Mouse (Mus musculus): ENCODE measurements around the gene Ppp2r1a.

Ppp2r1a gene

DNA sequence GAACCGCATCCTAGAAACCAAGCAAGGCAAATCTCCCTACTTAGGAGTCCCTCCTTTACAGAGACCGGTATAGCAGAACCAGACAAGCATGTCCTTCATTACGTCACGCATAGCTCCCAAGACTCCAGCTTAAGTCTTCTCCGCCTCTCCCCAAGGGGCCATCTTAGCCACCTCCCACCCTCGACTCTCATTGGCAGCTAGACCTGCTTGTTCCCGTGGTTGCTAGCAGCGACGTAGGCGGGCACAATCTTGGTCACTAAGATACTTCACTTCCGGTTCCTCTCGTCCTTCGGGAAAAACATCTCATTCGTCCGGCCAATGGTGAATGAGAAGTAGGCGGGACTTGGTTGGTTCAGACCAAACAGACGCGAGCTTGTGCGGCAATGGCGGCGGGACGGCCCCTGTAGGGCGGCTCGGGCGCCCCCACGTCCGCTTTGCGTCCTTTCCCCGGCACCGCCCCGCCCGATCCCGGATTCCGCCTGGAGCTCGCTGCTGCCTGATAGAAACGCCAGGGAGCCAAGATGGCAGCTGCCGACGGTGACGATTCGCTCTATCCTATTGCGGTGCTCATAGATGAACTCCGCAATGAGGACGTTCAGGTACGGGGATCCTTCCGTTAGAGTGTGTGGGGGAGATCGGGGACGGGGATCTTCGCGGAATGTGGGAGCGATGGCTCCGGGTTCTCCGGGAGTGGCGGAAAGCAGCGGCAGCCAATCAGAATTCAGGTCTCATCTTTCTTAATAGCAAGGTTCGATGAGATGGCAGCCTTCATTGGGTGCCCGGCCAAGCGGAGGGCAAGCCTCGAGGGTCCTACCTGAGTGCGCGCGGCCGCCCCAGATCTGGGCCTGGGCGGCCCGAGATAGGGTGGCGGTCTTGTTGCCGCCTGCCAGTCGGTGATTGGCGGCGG is at the start of gene Ppp2r1a:
TSS of gene Ppp2r1a (plus strand) at position 327 of the 907 bp plus-strand sequence.
- WGBS, result under 1% methylated on average over 69 of the region's 69 CpGs

DNA sequence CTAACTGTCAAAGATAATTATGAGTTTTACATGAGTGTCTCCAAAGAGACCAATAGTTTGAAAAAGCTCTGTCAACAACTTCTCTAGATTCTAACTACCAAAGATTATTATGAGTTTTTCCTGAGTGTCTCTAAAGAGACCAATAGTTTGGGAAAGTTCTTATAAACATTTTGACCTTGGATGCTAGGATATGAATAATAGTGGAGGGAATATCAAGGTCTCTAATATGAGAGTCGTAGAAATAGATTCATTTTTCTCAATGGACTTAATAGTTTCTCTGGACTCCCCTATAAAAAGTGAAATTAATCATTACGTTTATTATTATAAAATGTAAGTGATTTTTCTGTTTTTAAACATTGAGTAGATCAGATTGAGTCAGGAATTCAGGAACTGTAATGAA is 40.1 kb upstream of the Ppp2r1a start, which contains the start of gene Vmn1r231:
TSS of gene Vmn1r231 (minus strand) at position 101 of the 400 bp plus-strand sequence.
- WGBS, result 53% methylated on average over 2 of the region's 2 CpGs

DNA sequence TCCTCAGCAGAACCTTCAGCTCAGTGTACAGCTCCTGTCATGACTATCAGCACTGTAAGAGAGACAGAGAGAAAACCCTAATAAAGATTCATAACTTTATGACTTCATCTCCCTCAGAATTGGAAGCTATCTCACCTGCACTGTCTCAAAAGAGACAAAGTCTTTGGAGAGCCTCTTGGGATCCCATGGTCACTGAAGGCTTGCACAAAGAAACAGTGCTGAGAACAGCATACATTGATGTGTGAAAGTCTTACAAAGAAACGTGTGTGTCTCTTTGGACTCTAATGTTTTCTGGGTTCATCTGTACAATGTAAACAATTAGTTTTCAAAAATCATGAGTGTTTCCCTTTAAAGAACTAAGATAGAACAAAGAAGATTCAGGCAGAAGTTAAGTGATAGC is 25.5 kb upstream of the Ppp2r1a start, which contains the start of gene Vmn1r232:
TSS of gene Vmn1r232 (minus strand) at position 101 of the 400 bp plus-strand sequence.
- WGBS, result 48% methylated on average over 1 of the region's 1 CpGs

- WGBS, result 36% methylated on average over 3 of the region's 3 CpGs
These were observed 885 bp upstream of the Ppp2r1a start for GRCm38 (mm10) chr17:20944226-20944625.

GRCm38 (mm10) chr17:20946026-20946565 is 985 bp downstream of the Ppp2r1a start:
- WGBS, result 0% methylated on average over 13 of the region's 13 CpGs

- 96% methylated on average over 5 of the region's 5 CpGs for WGBS
These were observed 15.3 kb downstream of the Ppp2r1a start for GRCm38 (mm10) chr17:20960386-20960785.

- 90% methylated on average over 4 of the region's 4 CpGs for WGBS
These were observed 20.3 kb downstream of the Ppp2r1a start for GRCm38 (mm10) chr17:20965421-20965820.

DNA sequence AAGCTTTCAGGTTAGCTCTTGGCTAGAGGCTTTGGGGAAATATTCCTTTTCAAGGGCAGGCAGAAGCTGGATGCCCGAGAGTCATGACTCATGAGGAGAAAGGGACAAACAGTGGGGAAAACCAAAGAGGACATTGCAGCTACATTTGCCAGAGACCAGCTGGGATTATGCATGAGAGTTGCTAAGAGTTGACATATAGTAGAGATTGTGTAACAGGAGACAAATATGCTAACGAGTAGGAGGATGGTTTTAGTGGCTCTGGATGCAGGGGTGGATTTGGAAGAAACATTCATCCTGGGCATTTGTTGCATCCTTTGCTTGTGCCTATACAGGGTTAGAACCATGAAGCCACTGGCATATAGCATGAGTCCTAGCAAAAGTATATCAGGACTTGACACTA is 48.6 kb downstream of the Ppp2r1a start:
- WGBS, result 47% methylated on average over 2 of the region's 2 CpGs

GRCm38 (mm10) chr17:20996364-20996763 is 51.3 kb downstream of the Ppp2r1a start, which contains the start of gene Vmn1r233:
Gene Vmn1r233 (minus strand): TSS chr17:20996464.

DNA sequence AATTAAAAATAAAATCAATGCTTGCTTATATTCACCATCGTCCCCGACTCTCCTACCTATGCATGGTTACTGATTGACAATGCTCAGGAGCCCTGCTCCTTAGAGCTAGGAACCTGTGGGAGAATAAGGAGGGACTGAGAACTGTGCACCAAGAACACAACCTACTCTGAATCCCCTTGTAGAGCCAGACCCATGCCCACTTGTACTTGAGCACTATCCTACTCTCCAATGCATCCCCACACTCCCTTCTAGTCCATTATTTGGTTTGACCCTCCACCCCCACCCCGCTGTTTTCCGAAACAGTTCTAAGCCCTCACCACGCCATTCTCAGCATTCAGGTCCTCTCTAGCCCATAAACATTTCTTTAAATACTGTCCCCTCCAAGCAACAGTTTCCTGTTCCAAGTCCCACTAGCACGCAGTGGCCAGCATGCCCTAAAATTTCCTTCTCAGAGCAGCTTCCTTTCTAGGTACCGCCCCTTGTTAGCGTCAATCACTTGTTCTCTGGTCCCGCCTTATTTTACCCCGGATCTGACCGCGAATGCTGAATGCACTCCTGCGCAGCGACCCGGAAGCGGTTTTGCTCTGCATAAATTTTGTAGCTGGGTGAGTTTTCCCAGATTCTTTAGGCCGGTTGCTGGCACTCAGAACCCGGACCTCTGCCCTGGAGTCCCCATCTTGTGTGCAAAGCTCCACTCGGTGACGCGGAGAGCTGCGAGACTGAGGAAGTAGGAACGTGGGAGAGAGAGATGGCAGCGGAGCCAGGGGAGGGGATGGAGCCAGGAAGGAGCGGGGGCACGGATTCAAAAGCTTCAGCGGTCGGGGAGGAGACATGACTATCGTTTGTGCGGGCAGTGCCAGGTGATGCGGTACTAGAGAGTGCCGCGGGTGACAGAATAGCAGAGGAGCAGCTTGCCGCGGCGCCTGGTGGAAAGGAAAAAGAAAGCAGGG is 63.5 kb downstream of the Ppp2r1a start, which contains the start of gene Zfp160:
TSS of gene Zfp160 (plus strand) at position 522 of the 950 bp plus-strand sequence.
- 4% methylated on average over 36 of the region's 36 CpGs for WGBS

- 13% methylated on average over 1 of the region's 1 CpGs for WGBS
These were observed 64.6 kb downstream of the Ppp2r1a start for GRCm38 (mm10) chr17:21009726-21010125.
